Mouse (Mus musculus) myocyte (in vitro differentiated cells): Measurements from ENCODE around the gene Sh3bp4.

Experiments
- CEBPB ChIP-seq: IDR thresholded peaks from 2 replicates; pipeline ENCODE4 v1.6.1; 2011; ENCODE audit warnings: mild to moderate bottlenecking, moderate library complexity; ENCODE audit not compliant: poor library complexity, insufficient read depth, severe bottlenecking
- E2F4 ChIP-seq: IDR thresholded peaks from one replicate; pipeline ENCODE4 v1.6.1; 2011; ENCODE audit warnings: mild to moderate bottlenecking, control low read depth, moderate library complexity; ENCODE audit not compliant: insufficient read depth
- MAX ChIP-seq: IDR thresholded peaks from one replicate; pipeline ENCODE4 v1.6.1; 2011; ENCODE audit warnings: low read depth, mild to moderate bottlenecking, control low read depth
- MYOD1 ChIP-seq, 3 experiments: IDR thresholded peaks; one replicate each; pipeline ENCODE4 v1.6.1; 2011; ENCODE audit warnings: control low read depth in 2 of 3, low read depth in 2 of 3, mild to moderate bottlenecking in 2 of 3, moderate library complexity in 1 of 3; ENCODE audit not compliant: insufficient read length in 2 of 3, control insufficient read depth in 1 of 3
- MYOG ChIP-seq, 3 experiments: IDR thresholded peaks; one replicate each; pipeline ENCODE4 v1.6.1; 2011; ENCODE audit warnings: control low read depth in 2 of 3, low read depth in 2 of 3, mild to moderate bottlenecking in 2 of 3; ENCODE audit not compliant: insufficient read length in 2 of 3, control insufficient read depth in 1 of 3, insufficient read depth in 1 of 3
- POLR2A ChIP-seq: IDR thresholded peaks from one replicate; pipeline ENCODE4 v1.6.1; 2011; ENCODE audit warnings: low read depth, mild to moderate bottlenecking, control low read depth, moderate library complexity; ENCODE audit not compliant: insufficient read length
- POLR2AphosphoS2 ChIP-seq: IDR thresholded peaks from one replicate; pipeline ENCODE4 v1.6.1; 2011; ENCODE audit warnings: low read depth, control low read depth; ENCODE audit not compliant: insufficient read length
- SRF ChIP-seq: IDR thresholded peaks from one replicate; pipeline ENCODE4 v1.6.1; 2011; ENCODE audit warnings: low read depth; ENCODE audit not compliant: control insufficient read depth, insufficient read length
- TCF12 ChIP-seq: IDR thresholded peaks from one replicate; pipeline ENCODE4 v1.6.1; 2011; ENCODE audit warnings: mild to moderate bottlenecking, control low read depth; ENCODE audit not compliant: poor library complexity, insufficient read depth, severe bottlenecking
- TCF3 ChIP-seq: IDR thresholded peaks from one replicate; pipeline ENCODE4 v1.6.1; 2011; ENCODE audit warnings: low read depth, control low read depth; ENCODE audit not compliant: insufficient read length
- USF1 ChIP-seq: IDR thresholded peaks from one replicate; pipeline ENCODE4 v1.6.1; 2011; ENCODE audit warnings: low read depth, mild to moderate bottlenecking, control low read depth, moderate library complexity

DNA sequence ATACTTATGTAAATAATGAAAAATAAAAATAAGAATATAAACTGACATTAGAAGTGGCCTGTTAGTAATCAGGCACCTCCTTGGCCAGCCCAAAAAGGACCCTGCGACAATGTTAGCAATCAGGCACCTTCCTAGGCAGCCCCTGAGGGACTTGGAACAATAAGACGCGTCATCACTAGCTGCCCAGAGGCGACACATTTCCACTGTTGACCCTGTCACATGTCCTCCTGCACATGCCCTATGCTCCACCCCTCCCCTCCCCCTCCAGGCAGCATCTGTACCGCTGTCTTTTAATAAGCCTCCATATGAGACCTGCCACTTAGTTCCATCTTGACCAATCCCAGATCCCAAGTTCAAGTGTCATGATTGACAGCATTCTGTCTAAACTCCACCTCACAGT is 119.0 kb downstream of the Sh3bp4 start:
- TF ChIP-seq TCF12 (no peak), POLR2A (no peak), TCF3 (no peak), MAX (no peak), USF1 (no peak), CEBPB (no peak), E2F4 (no peak), MYOG (IDR thresholded peaks at IDR 0.05; ENCODE audit: control insufficient read depth in 1 of 3, insufficient read depth in 1 of 3, insufficient read length in 2 of 3, low read depth in 2 of 3) (no peak), POLR2AphosphoS2 (no peak), MYOD1 (IDR thresholded peaks at IDR 0.05; ENCODE audit: control insufficient read depth in 1 of 3, insufficient read length in 2 of 3, low read depth in 2 of 3) (no peak), SRF (no peak)
